Mouse (Mus musculus) left cerebral cortex, adult 11 months (tissue): ENCODE results near the gene Bahd1.

Experiments
- DNase-seq: peaks from one replicate; pipeline ENCODE4 v3.0.0; 2022; ENCODE audit warnings: low spot score

The Bahd1 gene

DNA sequence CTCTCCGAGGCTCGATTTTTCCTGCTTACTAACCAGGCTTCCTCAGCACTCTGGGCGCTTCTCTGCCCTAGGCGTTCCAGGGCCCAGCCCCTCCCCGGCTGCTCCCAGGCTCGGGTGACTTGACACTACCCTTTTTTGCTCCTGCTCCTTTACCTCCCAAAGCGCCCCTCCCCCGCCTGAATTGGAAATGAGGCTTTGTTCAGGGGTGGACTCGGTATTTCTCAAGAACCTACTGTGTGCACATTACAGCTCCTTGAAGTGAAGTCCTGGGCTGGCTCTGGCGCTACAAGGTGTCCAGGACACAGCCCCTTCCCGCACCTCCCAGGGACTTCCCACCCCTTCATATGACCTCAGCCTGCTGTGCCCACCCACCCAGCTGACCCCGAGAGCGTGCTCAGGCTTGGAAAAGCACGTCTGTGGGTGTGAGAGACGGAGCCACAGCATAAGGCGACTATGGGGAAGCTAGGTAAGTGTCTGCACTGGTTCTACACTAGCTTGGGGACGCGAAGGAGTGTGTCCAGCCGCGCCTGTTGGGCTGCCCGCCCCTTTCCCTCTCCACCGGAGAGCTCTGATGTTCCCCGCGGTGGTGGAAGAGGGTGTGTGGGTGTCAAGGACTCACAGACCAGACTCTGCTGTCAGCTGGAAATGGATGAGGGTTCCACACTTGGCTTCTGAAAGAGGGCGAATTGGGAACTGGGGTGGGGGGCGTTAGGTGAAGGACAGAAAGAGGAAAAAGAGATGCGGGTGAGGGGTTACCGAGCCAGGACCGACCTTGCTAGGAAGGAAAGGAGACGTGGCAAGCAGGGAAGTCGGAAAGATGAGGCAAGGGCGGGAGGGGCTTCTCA, at the start of gene Bahd1:
Gene Bahd1 (plus strand): TSS at position 397 of the 845 bp plus-strand sequence.
- DNase-seq = no peak

DNA sequence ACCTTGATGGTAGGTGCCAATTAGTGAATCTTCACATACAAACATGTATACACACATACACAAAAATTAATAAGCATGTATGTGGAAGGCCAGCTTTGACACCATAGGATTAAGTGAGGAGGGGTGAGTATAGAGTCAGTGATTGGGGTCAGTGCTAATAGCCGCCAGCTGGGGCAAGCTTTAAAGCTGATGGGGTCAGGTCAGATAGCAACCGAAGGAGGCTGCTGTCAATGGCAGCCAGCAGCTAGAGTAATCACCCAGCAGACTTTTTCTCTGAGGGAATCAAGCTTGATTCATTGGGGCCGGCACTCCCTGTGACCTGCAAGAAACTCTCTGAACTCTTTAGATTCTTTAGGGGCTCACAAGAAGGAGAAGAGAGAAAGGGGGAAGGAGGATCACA, 48.4 kb upstream of the Bahd1 start:
- DNase-seq = no peak

DNA sequence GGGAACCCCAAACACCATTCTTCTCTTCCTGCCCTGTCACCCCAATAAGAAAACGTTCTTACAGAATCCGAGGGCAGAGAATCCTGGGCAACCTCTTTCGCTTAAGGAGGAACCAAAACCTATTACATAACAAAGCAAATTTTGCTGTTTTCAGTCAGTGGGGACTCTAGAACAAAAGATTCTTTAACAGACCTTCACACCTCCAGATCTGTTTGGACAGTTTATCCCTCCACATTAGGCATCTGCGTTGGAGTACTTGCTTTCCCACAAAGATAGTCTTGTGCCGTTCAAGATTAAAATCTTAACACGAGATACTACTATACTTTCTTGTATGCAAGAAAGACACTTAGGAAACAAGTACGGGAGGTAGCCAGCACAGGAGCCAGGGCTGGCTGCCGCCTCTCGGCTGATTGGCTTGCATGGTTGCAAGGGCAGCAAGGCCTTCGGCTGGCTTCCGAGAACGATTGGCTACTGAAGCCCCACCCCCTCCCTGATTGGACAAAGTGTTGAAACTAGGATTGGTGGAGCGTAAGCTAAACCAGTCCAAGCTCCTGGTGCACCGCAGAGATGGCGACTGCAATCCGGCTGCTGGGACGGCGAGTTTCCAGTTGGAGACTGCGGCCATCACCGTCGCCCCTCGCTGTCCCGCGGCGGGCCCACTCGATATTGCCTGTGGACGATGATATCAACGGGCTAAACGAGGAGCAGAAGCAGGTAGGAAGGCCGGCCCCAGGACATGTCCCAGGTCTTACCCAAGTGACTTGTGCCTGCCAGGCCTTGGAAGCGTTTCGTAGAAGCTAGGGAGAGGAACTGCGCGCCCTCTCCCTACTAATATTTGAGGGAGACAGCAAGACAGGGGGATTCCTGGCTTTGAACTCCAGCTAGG, 38.5 kb upstream of the Bahd1 start, which contains the start of gene Ivd:
Gene Ivd (plus strand): TSS at position 501 of the 886 bp plus-strand sequence.
- DNase-seq = peak; percentile 88

- DNase-seq = no peak
Observed at GRCm38 (mm10) chr2:118862340-118862675, 37.9 kb upstream of the Bahd1 start.

- no peak for DNase-seq
Observed at GRCm38 (mm10) chr2:118870601-118871000, 29.6 kb upstream of the Bahd1 start.

GRCm38 (mm10) chr2:118871032-118871431, 29.1 kb upstream of the Bahd1 start:
- no peak for DNase-seq

GRCm38 (mm10) chr2:118873018-118873417, 27.2 kb upstream of the Bahd1 start:
- DNase-seq = no peak

DNA sequence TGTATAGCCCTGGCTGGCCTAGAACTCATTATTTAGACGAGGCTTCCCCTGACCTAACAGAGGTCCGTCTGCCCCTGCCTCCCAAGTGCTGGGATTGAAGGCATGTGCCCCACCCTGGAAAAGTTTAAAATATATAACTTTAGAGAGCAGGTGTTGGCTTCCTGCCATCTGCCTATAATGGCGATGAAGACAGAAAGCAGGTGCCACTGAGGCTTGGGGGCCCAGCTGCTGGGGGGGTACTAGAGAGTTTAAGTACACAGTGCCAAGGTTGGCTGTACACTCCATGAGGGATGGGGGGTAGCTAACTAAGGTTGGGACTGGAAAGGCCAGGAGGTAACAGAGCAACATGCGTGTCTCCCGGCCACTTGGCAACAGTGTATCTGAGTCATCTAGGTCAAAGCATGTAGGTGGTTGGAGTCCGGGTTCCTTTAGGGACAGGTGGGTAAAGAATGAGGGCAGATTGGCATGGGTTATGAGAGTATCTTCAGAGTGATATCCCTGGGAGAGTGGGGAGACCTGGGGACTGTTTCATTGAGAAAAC, 26.2 kb upstream of the Bahd1 start:
- no peak for DNase-seq

- DNase-seq = no peak
Observed at GRCm38 (mm10) chr2:118875316-118875715, 24.9 kb upstream of the Bahd1 start.

DNA sequence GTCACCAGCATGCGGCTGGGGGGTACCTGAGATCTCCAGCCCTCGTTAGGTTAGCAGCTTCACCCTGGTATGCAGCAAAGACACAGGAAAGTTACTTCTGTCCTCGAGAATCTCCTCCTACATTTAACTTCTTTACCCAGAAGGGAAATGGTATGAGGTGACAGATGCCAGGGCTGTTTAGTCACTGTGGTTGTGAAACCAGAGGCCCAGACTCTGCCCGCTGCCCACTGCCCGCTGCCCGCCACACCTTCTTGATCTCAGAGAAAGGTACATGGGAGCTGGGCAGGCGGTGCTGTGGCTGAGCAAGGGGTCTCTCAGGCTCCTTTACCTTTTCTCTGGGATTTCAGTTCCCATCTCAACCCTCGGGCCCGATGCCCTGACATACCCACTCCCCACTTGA, 23.7 kb upstream of the Bahd1 start:
- DNase-seq = no peak

DNA sequence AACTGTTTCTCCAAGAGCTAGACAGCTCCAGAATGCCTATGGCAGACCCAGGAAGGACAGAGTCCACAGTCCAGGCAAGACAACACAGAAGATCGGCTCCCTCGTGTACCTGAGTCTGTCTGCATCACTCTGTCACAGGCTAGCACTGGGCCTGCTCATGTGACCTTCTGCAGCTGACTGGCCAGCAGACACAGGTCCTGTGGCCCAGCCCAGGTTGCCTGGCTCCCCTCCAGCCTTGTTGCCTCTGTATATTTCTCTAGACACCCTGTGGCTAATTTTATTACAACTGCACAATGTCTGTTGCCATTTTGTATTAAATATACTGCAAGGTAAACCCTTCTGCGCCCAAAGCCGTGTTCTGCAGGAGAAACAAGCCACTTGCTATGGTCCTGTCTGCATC, 19.2 kb upstream of the Bahd1 start:
- DNase-seq = no peak

DNA sequence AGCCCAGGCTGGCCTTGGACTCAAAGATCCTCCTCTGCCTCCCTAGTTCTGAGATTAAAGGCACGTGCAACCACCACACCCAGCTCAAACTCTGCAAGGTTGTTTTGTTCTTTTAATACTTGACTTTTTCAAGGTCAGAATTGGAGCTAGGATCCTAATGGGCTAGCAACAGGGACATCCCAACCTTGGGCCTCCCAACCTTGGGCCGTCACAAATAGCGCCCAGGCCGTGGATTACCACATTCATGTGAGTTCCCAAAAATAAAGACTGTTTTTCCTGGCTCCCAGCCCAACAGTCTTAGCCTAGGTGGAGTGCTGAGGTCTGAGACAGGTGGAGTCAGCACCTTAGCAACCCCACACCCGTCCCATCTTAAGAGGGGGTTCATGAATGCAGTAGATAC, 18.2 kb upstream of the Bahd1 start:
- DNase-seq = no peak

GRCm38 (mm10) chr2:118882840-118883679, 17.1 kb upstream of the Bahd1 start:
- DNase-seq = peak; percentile 69

DNA sequence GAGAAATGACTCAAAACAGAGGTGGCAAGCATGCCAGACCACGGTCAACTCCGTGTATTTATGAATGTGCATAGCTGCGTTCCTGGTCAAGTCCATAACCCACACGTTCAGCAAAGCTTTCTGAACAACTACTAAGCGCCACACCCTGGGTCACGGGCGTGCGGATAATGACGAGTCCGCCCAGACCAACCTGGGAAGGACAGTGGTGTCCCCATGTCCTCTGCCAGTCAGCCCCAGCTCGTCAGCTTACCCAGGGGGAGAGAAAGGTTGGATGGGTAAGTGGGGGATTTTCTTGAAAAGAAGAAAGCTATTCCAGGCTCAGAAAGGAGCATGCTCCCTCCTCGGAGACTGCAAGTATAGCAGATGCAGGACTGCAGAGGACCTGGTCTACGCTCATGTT, 12.7 kb upstream of the Bahd1 start:
- DNase-seq = no peak

DNA sequence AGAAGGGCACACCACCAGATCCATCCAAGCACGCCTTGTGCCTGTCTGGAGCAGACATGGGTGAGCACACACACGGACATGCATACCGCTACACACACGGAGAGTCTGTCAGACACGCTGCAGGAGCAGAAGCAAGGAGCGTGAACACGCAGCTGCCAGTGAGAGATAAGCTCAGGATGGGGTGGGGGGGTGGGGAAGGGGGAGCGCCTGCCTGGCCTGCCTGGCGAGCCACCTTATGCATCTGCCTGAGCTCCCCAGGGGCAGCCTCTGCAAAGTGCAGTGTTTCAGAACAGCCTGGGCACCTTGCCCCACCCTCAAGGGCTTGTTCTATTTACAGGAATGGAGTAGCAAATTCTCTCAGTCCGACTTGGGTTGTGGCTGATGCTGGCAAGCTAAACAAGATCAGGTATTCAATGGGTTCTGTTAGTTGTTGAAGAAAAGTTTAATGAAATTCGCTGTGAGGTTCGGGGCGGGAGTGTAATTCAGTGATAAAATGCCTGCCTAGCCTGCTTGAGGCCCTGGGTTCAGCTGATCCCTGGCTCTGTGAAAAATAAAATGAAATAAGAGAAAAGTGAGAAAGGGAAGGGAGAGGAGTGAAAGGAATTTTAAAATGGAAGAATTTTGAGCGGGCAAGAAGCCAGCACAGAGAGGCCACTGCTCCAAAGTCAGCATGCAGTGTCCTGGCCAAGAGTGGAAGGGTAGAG, 12.2 kb upstream of the Bahd1 start:
- no peak for DNase-seq

DNA sequence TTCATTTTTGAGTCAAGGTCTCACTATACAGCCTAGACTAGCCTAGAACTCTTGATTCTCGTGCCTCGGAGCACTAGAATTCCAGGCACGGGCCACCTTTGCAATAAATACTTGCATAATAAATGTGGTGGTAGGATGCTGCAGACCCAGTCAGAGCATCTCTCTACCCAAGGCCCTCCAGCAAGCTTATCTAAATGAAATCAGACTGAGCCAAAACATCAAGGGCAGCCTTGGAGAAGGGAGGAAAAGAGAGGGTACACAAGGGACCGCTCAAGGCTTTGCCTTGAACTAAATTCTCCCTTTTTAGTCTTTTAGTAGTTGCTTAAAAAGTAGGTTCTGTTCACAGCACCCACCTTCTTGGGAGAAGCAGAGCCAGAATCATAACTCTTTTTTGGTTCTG, 9.0 kb upstream of the Bahd1 start:
- DNase-seq = no peak

- no peak for DNase-seq
Observed at GRCm38 (mm10) chr2:118895990-118896913, 3.9 kb upstream of the Bahd1 start.

DNA sequence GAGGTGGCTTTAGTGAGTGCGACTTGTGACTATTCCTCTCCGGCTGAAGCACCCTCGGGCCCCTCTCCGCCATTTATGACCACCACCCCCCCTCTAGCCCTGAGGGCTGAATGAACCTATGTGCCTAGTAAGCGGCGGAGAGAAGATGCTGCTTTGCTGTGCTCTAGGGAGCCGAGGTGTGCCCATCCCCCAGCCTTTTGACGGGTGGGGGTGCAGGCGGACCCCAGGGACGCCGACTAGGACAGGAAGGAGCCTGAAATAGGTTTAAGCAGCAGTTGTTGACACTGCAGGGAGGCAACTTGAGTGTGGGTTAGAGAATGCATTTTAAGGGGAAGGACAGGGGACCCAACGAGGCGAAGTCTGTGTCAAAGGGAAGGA, 3.3 kb upstream of the Bahd1 start:
- DNase-seq = no peak

GRCm38 (mm10) chr2:118897392-118897791, 2.8 kb upstream of the Bahd1 start:
- no peak for DNase-seq

DNA sequence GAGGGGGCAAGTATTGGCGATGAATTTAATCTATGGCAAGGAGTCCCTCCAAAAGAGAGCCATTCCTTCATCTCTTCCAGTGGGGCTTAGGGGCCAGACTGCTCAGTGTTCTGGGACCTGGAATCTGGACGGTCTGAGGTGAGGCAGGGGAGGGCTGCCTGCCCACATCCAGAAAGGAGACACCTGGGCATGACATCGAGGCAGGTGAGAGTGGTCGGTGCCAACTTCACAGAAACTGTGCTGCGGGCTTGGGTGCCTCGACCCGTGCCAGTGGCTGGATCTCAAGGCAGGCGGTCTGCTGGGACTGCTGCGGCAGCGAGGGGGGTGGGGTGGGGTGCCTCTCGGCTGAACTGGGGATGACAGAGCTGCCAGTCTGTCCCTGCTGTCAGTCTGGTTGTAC, 2.4 kb upstream of the Bahd1 start:
- DNase-seq = no peak
